Mouse (Mus musculus) splenic B cell, adult 2 months (primary cell): ENCODE measurements at regions not wholly inside any gene's neighbourhood (a gene's known extent, or its start where the extent isn't known, plus 50 kb on each side); places are given as distances from the start of the nearest gene placed in this dataset.

Source experiments
- DNase-seq: peaks from one replicate; pipeline ENCODE4 v3.0.0-alpha.2; 2011; ENCODE audit warnings: low read depth, low spot score
- H3K27me3 ChIP-seq: 2 replicates; pipeline ENCODE4 v1.6.1; 2012; ENCODE audit warnings: mild to moderate bottlenecking, low read length, moderate library complexity, mixed read lengths; ENCODE audit not compliant: control insufficient read depth, poor library complexity, insufficient read depth, severe bottlenecking
- H3K36me3 ChIP-seq: 2 replicates; pipeline ENCODE4 v1.6.1; 2012; ENCODE audit warnings: mild to moderate bottlenecking, low read length, moderate library complexity, mixed read lengths; ENCODE audit not compliant: control insufficient read depth, poor library complexity, insufficient read depth, severe bottlenecking

GRCm38 (mm10) chr15:62170337-62170736 is 1247.5 kb upstream of the A1bg start:
- DNase-seq = no peak

GRCm38 (mm10) chr15:62169591-62170019 is 1246.8 kb upstream of the A1bg start:
- H3K27me3 ChIP-seq = no peaks in the 10 kb centered on the region
- no peaks in the 10 kb centered on the region for H3K36me3 ChIP-seq
- peak; percentile 95 for DNase-seq

More at GRCm38 (mm10) chr15:62170337-62170736, 1247.5 kb upstream of the A1bg start:
- Histone ChIP-seq H3K27me3 (no peaks in the 10 kb centered on the region), H3K36me3 (no peaks in the 10 kb centered on the region)

GRCm38 (mm10) chr15:62168958-62169590 is 1246.3 kb upstream of the A1bg start:
- Histone ChIP-seq H3K36me3 (no peaks in the 10 kb centered on the region), H3K27me3 (no peaks in the 10 kb centered on the region)
- peak; percentile 92 for DNase-seq

- Histone ChIP-seq H3K27me3 (no peaks in the 10 kb centered on the region), H3K36me3 (no peaks in the 10 kb centered on the region)
- DNase-seq = no peak
These were observed 1245.7 kb upstream of the A1bg start for GRCm38 (mm10) chr15:62168522-62168921.

GRCm38 (mm10) chr15:62166786-62167185 is 1244.0 kb upstream of the A1bg start:
- H3K27me3 ChIP-seq = no peaks in the 10 kb centered on the region
- DNase-seq = peak; percentile 53
- H3K36me3 ChIP-seq = no peaks in the 10 kb centered on the region

- Histone ChIP-seq H3K36me3 (no peaks in the 10 kb centered on the region), H3K27me3 (no peaks in the 10 kb centered on the region)
- DNase-seq = no peak
These were observed 1243.2 kb upstream of the A1bg start for GRCm38 (mm10) chr15:62165826-62166500.

GRCm38 (mm10) chr15:62164766-62165410 is 1242.1 kb upstream of the A1bg start:
- DNase-seq = peak; percentile 54
- H3K36me3 ChIP-seq = no peaks in the 10 kb centered on the region
- H3K27me3 ChIP-seq = no peaks in the 10 kb centered on the region

GRCm38 (mm10) chr15:62163203-62163602 is 1240.4 kb upstream of the A1bg start:
- no peaks in the 10 kb centered on the region for H3K36me3 ChIP-seq
- no peak for DNase-seq
- H3K27me3 ChIP-seq = no peaks in the 10 kb centered on the region

- Histone ChIP-seq H3K36me3 (no peaks in the 10 kb centered on the region), H3K27me3 (no peaks in the 10 kb centered on the region)
- no peak for DNase-seq
These were observed 1239.9 kb upstream of the A1bg start for GRCm38 (mm10) chr15:62162648-62163194.

GRCm38 (mm10) chr15:62161975-62162647 is 1239.3 kb upstream of the A1bg start:
- no peaks in the 10 kb centered on the region for H3K27me3 ChIP-seq
- DNase-seq = no peak
- H3K36me3 ChIP-seq = no peaks in the 10 kb centered on the region

- no peaks in the 10 kb centered on the region for H3K36me3 ChIP-seq
- no peak for DNase-seq
- no peaks in the 10 kb centered on the region for H3K27me3 ChIP-seq
These were observed 1238.2 kb upstream of the A1bg start for GRCm38 (mm10) chr15:62161061-62161460.

GRCm38 (mm10) chr15:62158875-62159675 is 1236.3 kb upstream of the A1bg start:
- no peak for DNase-seq
- H3K27me3 ChIP-seq = no peaks in the 10 kb centered on the region
- H3K36me3 ChIP-seq = no peaks in the 10 kb centered on the region

GRCm38 (mm10) chr15:62157200-62158033 is 1234.6 kb upstream of the A1bg start:
- DNase-seq = no peak

More at GRCm38 (mm10) chr15:62157200-62158033, 1234.6 kb upstream of the A1bg start:
- Histone ChIP-seq H3K36me3 (no peaks in the 10 kb centered on the region), H3K27me3 (no peaks in the 10 kb centered on the region)
